Mouse (Mus musculus): Measurements from ENCODE around the gene 1700016C15Rik.

1700016C15Rik gene

DNA sequence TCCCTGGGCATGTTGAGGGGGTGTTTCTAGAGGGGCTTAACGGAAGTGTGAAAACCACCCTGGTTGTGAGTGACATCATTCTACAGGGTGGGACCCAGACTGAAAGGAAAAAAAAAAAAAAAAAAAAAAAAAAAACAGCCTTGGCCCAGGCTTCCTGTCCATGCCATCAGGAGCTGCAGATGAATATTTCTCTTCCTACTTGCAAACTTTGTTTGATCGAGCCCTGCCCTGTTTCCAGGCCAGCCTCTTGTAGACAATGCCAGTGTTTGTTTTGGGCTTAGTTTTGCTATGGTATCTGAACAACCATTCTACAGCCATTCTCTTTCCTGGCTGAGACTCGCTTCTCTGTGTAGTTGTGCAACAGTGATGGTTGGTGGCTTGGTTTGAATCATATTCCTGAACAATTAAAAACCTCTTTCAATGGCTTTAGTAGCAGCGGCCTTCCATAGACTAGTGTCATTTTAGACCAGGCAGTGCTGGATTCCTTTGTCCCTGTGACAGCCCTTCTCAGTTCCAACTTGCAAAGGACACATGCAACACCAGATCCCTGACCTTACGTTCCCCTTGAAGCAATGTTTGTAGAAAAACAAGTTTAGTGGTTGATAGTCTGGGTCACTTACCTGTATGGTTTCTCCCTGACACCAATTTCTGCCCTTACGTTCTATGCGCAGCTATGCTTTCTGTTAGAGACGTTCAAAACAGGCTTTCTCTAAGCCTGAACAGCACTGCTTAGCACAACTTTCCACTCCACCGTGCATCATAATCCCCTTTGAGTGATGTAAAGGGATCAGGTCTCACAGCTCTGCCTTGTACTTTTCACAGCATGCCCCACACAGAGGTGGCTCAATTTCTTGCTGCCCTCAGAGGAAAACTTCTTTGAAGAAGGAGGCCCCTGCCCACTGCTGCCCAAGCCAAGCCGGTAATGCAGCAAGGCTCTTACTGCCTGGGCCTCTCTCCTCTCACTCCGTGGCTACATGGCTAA is at the start of gene 1700016C15Rik:
TSS of gene 1700016C15Rik (plus strand) at position 772 of the 982 bp plus-strand sequence.
- DNase-seq: no peak

DNA sequence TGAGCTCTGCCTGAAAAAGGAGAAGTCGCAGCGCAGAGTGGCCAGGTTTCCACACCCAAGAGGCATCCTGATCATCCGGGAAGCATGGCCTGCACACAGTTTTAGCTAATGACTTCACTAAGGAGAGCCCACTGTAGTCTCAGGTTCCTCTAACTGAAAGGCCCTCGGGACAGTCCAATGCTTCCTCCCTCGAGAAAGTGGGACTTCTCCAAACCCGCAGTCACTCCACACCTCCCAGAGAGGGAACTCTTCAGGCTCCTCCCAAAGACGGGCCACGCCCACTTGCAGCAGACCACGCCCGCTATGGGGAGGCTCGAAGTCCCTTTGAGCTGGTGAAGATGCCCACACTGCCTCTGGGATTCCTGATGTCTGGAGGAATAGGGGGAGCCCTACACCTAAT is 48.4 kb upstream of the 1700016C15Rik start:
- DNase-seq: peak in 1 of 2 experiments; percentile 28

DNA sequence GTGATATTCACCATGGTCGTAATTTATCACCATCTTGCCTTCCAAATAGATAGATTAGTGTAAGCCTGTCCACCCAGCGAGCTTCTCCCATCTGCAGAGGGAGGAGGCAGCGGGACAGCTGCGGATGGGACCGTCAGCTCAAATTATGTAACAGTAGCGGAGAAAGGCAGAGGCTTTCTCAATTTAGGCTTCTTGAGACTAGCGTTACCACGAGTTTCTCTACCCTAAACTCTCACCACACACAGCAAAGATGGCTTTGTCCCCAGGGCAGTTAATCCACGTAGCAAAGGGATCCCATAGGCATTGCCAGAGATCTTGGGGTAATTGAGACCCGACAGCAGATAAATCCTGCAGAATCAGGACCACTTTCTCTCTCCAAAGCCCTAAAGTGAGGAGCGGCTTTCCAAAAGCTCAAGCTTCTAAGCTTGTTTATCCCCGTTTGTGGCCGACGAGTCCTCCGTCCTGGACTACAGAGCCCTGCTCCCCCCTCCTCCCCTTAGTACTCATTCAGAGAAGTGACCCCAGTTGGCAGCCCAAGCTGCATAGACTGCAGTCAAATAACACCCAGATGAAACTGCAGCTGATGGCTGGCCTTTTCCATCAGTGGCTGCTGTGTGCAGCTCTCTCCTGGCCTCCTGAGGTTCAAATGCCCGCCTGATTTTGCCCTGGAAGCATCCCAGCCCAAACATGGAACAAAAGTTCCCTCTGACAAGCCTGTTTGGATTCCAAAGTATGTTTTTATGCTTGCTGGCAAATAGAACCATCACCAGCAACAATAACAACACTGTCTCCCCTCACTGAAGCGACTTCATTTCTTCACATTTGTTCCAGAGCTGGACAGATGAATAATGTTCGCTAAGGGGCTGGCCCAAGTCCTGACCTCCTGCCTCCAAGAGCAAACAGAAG is 45.4 kb upstream of the 1700016C15Rik start:
- DNase-seq: no peak

DNA sequence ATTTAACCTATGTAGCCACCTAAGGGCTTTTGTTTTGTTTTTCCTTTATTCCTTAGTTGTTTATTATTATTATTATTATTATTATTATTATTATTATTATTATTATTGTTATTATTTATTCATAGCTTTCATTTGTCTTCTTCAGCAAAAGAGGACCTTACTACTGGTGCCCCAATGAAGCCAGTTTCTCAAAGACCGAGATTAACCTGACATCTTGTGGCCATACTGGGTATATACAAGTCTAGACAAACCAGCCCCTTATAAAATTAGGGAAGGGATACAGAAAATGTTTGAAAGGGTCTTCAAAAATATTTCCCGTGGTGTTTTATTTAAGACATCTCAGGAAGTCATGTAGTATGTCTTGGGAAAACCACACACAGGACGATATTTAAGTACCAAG is 44.7 kb upstream of the 1700016C15Rik start:
- DNase-seq: no peak

DNA sequence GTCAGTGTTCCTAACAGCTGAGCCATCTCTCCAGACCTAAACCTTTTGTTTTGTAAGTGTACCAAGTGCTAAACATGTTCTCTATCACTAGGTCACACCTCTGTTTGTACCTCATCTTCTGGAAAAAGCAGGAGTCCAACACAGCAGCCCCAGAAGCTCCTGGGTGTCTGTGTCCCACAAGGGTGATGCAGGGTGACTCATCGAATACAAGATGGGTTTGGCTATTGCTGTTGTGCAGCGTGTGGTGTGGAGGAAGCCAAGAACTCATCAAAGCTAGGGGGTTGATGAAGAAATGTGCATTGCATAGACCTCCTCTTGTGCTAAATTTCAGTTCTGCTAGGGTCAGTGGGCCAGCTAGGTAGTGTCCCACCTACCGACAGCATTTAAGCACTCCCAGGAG is 43.5 kb upstream of the 1700016C15Rik start:
- no peak for DNase-seq

DNA sequence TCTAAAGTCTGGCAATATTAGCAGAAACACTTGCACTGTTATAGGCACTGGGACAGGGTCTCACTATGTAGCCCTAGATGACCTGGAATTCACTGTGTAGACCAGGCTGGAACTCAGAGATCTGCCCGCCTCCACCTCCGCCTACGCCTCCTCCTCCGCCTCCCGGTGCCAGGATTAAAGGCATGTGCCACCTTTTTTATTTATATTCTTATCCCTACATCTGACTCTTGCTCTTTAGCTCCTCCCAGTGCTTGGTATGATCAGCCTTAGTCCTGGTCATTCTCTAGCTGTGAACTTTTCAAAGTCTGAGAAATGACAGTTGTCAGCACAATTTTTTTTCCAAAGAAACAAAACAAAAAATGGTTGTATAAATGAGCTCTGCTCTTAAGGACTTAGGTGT is 42.6 kb upstream of the 1700016C15Rik start:
- no peak for DNase-seq

DNA sequence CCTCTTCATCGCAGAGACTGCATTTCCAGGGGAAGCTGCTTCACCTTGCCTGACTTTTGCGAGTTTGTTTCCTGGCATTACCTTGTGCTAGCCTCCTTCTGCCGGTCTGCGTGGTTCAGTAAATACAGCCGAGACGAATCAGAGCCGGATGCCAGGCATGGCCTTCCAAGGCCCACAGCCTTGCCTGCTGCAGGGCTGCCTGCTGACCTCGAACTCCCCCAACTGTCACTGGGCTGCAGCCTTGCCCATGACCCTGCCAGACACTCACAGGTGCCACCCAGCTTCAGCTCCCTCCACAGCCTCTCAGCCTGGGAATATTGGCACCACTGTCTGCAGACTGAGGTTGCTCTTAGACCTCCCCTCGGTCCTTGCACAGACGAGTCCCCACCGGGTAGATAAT is 37.1 kb upstream of the 1700016C15Rik start:
- DNase-seq: no peak

DNA sequence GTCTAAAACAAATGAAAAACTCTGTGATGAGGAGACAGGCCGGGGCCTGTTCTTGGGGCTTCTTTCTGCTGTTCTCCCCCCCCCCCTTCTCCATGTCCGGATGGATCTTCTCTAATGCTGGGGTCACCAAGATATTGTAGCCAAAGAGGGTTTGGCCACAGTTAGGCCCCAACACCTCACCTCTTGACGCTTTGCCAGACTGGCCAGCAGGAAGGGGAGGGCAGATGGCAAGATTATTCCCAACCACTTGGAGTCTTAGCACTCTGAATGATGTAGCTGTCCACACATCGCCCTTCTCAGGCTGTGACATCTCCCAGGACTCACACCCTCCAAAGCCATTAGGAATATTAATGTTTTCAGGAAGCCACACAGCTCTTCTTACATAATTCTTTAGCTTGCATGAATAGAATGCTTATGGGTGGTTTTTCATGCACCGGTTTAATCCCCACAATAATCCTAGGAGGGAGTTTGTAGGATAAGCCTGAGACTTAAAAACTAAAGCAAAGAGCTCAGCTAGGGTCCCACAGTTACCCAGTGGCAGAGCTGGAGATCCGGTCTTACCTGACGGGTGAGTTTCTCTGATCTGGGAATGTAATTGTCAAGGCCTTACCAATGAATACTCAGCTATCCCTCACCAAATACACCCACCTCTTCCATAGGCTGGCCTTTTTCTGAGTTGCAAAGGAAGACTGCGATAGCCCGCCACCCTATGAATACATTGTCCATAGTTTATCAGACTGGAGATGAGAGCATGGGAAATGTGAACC is 35.9 kb upstream of the 1700016C15Rik start:
- DNase-seq: no peak

DNA sequence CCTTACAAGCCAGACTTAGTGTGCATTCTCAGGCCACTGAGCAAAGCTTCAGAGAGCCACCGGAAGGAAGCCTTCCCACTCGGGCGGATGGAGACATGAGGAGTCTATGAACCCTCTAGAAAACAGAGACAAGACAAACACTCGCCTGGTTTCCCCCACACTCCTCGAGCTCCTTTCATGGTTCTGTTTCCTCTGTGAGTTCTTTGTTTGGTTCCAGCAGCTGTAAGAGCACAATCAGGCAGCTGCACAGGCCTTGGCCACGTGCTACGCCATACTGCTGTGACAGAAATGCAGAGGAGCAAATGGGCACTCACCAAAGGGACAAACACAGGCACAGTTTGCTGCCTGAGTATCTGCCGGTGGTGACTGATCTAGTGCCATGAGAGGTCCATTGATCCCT is 29.1 kb upstream of the 1700016C15Rik start:
- peak; percentile 20 to 39 for DNase-seq

DNA sequence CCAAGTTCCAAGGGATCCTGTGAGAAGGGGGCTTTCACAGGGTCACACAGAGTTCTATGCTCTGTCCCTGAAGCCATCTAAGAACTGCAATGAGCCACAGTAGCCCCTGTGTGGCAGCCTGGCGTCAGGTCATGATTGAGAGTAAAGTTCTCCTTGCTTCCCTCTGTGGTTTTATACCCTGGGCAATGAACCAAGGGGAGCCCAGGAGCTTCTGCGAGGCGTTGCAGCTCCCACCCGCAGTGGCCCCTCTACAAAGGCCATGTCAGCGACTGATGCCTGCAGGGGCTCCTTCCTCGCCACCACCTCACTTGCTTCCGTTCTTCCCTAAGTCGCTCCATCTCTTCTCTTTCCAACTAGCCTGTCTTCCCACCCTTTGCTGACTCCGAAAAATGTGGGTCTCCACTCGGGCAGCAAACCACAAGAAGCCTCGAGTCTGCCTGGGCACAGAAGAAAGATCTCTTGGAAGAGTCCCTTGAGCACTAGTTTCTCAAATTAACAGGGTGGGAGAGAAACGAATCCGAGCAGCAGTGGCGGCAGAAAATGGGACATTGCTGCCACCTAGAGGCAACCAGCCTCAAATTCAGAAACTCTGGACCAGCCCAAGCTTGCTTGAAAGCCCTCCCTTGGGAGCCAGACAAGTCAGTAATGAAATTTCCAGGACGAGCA is 27.0 kb upstream of the 1700016C15Rik start:
- DNase-seq: peak; percentile 71

DNA sequence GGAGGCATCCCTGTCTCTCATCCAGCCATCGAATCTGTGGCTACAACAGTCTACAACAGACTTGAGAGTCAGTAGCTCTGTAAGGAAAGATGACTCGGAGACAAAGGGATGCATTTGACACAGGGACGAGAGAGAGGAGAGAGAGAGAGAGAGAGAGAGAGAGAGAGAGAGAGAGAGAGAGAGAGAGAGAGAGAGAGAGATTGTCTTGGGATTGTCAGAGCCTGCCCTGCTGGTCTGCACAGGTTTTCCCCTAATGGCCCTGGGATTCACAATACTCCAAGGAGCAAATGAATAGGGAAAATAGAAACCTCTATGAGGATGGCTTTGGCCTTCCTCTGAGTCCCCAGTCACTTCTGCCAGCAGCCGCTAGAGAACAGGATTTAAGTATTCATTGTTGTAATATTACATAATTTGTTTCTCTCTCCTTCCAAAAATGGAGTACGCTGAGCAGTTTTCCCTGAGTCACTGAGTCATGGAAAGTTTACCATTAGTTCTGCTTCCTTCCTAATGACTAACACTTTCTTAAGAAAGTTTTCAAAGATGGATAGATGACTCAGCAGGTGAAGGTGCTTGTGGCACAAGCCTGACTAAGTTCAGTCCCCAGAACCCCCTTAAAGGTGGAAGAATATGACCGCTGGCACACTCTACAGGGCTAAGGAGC is 26.3 kb upstream of the 1700016C15Rik start:
- DNase-seq: no peak

DNA sequence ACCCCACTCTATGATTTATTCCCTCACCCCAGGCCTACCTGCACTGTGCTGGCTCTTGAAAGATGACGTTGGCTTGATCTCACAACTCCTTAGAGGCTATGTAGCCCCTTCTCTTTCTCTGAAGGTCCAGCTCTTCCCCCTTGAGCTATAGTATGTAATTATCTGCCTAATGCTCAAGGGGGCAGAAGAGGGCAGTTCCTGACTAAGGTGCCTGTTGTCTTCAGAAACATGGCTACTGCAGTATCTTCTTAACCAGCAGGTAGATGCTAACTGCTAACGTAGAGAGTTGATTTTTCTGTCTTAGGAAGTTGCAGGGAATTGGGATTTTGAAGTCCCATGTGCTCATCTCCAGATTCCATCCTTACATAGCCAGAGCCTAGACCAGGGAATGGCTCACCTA is 24.4 kb upstream of the 1700016C15Rik start:
- no peak for DNase-seq

DNA sequence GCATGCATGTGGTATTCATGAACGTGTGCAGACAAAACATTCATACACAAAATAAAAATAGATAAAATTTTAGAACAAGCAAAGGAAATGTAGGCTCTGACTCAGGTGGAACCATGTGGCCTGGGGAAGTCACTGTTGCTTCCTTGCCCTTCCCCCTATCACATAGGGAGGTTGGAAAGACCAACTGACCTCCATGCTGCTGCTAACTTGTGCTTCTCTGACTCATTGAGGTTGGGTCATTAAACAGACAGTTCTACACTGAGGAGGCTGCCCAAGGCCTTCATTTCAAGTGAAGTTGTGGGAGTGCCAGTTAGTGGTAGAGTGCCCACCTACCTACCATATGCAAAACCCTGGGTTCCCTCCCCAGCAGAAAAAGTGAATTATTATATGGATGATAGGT is 22.0 kb upstream of the 1700016C15Rik start:
- DNase-seq: no peak

DNA sequence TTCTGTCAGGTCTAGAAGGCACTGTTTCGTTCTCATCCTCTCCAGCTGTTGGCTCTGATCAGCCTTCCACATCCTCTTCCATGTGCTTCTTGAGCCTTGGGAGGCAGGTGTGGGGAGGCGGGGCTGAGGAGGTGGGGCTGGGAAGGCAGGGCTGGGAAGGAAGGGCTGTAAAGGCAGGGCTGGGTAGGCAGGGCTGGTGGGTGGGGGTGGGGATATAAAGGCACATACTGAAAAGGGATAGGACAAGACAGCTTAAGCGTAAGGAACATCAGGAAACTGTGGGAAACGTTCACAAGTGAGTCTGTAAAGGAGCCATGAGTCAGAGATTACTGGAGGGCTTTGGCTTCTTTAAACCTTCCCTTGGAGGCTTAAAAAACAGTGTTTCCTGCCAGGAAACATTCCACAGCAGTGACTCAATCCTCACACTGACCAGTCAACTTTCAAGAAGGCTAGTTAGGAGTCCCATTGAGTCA is 21.0 kb upstream of the 1700016C15Rik start:
- no peak for DNase-seq

DNA sequence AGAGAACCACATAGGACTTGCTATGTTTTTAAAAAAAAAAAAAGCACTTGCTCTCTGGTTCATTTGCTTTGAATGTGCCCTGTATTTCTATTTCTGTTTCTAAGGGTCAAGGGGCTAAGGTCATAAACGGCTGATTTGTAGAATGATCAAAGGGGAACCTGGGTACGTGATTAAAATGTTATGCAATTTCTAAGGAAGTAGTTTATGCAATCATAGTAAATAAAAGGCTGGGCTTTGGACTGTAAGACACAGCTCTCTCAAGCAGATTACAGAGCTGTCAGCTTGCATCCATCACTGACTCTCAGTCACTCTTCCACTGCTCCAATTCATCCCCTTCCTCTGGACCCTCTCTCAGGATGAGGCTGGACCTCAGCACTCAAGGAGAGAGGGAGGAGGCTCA is 18.6 kb upstream of the 1700016C15Rik start:
- no peak for DNase-seq

DNA sequence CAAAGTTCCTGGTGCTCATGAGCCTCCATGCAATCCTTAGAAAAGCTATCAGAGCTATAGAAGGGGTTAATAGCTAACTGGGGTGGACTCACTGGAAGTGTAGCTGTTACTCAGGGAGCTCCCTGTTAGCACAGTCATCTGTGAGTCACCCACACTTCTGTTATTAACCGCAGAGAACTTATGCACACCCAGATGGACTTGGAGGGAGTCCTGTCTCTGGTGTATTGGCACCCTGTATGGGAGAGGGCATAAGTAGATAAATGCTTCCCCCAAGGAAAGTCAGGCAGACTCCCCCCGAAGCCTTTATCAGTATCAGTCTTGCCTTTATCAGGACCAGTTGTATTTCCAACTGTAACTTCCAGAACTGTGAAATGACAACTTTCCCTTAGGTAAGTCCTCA is 18.2 kb upstream of the 1700016C15Rik start:
- DNase-seq: no peak

DNA sequence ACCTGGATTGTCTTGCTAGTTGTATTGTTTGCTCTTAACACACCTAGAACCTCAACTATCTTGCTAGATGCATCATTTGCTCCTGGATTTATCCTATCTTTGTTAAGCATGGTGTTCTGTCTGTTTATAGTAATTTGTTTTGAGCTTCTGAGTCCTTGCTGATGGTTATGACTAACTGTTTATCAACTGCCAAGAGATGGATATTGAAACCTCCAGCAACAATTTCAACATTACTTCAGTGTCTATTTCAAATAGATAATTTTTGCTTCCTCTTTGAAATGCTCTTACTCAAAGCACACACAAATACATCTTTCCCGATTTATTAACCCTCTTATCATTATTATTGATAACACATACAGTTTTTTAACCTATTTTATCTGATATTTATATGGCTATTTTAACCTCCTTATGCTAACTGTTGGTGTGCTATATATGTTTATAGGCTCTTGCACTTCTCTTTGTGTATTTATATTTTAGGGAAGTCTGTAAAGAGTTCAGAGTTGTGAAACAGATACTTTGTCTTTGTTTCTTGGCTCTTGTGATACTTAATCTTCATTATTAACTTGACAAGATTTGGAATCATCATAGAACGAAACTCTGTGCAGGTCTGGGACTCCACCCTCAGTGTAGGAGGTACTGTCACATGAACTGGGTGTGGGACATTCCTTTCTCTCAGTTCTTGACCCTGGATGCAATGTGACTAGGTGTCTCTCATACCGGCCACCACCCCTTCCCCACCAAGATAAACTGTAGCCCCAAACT is 15.8 kb upstream of the 1700016C15Rik start:
- DNase-seq: no peak

DNA sequence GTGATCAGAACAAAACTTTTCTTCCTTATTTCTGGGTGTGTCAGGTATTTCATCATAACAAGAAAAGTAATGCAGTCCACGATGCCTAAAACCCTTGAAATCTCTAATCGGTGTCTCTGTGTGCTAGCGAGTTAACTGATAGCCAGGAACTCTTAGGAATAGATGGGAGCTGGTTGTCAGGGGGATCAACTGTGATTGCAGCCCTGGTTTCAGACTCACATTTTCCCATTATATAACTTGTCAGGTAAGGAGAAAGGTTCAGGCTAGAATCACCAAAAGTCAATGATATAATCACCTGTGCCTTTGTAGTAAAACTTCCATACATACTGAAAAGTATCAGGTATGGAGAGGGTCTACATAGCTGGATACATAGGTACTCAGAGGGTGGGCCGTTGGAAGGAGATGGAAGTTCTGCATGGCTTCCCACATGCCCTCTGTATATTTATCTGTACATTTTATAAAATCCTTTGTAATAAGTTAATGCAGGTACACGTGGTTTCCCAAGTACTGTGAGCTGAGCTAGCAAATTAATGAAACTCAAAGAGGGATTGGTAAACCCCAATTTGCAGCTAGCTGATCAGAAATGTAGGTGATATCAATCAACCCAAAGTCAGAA is 15.1 kb upstream of the 1700016C15Rik start:
- DNase-seq: no peak

DNA sequence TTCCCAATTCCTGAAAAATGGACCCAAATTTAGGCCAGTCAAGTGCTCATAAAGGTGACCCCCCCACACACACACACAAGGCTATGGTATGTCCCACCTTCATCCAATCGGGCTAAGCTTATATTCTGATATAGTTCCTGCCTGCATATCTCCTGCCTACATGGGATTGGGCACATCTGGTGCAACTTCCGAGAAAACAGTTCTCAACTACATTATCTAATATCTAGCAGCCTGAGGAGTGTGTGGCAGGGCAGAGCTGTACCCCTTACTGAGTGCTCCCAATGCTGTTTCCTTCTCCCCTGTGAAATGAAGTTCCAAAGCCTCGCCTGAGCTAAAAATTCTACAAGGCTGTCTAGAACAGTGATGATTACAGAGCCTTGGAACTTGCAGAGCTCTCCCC is 13.2 kb upstream of the 1700016C15Rik start:
- no peak for DNase-seq
